Mouse (Mus musculus) liver, adult (tissue): ENCODE results near the gene Rapgefl1.

ENCODE experiments used
- GATA4 ChIP-seq: IDR thresholded peaks from 2 replicates; pipeline ENCODE4 v1.6.1; 2014; ENCODE audit warnings: mild to moderate bottlenecking, low read length; ENCODE audit not compliant: insufficient replicate concordance

Rapgefl1 gene

DNA sequence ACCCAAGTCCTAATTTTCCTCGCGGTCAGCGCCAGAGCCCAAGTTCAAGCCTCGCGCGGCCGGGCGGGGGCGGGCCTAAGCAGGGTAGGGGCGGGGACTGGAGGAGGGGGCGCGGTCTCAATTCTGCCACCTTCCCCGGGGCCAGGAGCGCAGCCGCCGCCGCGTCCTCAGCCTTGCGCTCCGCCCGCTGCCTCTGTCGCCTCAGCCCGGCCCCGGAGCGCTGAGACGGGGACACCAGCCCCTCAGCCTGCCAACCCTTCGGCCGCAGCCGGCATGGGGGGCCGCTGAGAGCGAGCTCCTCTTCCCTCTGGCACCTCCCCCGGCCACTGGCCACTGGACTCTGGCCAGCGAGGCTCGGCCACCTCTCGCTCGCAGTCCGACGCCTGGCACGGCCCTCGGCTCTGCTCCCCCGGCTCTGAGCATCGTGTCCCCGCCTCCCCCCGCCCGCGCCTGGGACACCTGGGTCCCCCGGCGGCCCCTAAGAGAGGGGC is at the start of gene Rapgefl1:
Gene Rapgefl1 (plus strand): TSS at position 135 of the 491 bp plus-strand sequence.
- no peak for TF ChIP-seq GATA4

DNA sequence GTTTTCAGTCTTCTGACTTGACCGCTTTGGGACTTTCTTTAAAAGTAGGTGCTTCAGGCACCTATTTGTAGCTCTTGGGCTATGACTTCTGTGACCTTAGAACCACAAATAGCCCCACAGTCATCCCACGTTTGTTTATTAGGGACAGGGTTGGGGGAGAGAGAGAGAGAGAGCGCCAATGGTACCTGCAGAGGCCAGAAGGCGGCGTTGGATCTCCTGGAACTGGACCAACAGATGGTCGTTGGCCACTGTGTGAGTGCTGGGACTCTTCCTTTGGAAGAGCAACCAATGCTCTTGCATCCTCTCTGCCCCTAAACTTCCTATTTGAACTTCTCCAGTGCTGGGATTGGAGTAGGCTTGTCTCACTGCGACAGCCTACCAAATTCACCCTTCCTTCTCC is 49.4 kb upstream of the Rapgefl1 start:
- TF ChIP-seq GATA4: no peak

DNA sequence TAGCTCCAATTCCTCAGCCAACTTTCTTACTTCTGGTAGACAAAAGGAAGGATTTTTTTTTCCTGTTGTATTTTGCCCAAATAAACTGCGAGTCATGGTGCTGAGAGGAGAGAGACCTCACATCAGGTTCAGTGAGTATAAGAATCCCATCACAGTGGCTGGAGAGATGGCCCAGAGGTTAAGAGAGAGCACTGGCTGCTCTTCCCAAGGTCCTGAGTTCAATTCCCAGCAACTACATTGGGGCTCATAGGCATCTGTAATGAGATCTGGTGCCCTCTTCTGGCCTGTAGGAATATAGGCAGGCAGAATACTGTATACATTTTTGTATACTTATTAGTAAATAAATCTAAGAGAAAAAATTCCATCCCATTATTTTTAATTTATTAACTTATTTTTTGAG is 48.9 kb upstream of the Rapgefl1 start:
- no peak for TF ChIP-seq GATA4

DNA sequence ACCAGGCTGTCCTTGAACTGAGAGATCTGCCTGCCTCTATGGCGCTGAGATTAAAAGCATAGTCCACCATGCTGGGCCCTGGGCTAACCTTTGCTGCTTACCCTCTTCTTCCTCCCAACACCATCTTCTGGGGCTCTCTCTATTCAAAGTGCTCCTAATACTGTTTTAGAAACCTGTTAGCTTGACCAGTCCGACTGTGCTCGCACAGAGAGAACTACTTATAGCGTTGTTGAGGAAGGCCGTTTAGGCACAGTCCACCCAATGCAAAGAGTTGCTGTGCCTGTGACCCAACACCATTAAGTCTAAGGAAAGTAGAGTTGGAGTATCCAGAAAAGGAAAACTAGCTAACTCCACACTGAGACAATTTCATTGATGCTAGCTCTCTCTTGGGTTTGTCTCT is 48.4 kb upstream of the Rapgefl1 start:
- no peak for TF ChIP-seq GATA4

DNA sequence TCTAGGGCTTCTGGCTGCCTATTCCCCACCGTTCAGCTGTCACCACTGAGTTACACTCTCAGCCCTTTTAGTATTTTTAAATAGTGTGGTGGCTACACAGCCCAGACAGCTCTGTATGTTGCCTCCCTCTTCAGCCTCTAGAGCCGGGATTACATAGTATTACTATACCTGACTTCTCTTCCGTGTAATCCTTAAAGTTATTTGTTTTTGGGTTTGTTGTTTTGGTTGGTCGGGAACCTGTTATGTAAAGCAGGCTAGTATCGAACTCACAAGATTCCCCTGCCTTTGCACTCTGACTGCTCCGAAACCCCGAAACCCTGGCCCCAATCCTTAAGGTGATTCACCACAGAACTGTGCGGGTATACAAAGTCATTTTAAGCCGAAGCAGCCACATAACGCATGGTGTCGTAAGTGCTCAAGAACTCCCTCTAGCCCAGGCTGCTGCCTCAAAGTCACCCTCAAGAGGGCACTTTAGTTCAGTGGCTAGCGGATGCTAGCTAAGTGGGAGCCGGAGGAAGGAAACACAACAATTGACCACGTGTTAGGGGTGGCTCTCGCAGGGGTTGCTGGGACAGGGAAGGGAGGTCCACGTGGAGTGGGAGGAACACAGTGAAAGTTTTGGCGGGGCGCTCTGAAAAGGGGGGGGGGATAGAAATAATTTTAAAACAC is 47.9 kb upstream of the Rapgefl1 start:
- no peak for TF ChIP-seq GATA4

DNA sequence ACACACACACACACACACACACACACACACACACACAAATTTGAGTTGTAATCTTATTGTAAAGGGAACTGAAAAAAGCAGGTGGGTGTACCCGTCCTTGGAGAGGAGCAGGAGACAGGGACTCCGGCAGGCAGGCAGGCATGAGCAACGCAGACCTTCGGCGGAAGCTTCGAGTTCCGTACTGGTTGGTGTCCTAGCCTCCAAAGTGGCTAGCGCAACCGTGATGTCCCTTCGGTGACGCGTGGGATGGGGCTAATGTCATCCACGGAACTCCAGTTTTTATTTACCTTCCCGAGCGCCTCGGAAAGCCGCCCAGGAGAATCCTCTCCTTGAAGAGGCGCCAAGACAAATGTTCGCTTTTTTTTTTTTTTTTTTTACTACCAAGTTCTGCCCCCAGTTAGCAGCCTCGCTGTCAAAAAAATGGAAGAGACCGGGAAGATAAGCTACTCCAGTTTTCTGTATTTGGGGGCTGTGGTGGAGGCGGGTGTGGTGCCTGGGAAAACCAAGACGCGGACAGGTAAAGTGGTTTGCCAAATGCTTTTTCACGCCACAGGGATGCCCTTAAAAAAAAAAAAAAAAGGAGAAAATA is 47.3 kb upstream of the Rapgefl1 start:
- no peak for TF ChIP-seq GATA4

DNA sequence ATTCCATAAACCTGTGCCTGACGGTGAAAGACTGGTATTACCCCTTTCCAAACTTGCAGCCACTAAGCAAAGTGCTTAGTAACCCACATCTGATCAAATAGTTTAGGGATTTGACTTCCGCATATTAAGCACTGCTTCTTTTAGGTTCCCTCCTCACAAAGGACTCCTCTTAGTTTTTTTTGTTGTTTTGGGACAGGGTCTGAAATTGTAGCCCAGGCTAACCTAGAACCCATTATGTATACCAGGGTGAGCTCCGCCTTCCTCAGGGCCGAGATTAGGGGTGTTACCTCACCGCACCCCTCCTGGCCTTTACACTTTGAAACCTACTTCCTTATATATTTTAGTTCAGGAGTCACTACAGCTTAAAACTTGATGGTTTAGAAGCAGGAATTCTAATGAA is 46.8 kb upstream of the Rapgefl1 start:
- no peak for TF ChIP-seq GATA4

DNA sequence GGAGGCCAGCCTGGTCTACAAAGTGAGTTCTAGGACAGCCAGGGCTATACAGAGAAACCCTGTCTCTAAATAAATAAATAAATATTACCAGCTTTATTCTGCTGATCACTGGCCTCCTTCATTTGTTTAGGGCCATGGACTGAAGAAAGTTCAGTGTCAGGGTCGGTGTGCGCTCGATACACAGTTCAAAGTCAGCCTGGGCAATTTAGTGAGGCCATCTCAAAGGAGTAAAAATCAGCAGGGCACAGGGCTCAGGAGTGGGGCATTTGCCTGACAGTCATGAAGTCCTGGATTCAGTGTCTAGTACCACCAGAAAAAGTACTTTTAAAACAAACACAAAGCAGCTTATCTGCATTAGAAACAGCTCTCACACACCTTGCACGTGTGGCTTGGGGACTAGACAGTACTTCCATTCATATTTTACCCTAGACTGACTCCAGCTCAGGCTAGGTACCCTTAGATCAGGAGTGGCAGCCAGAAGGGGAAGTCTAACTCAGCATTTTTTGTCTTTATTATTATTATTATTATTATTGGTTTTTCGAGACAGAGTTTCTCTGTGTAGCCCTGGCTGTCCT is 45.9 kb upstream of the Rapgefl1 start:
- TF ChIP-seq GATA4: no peak

DNA sequence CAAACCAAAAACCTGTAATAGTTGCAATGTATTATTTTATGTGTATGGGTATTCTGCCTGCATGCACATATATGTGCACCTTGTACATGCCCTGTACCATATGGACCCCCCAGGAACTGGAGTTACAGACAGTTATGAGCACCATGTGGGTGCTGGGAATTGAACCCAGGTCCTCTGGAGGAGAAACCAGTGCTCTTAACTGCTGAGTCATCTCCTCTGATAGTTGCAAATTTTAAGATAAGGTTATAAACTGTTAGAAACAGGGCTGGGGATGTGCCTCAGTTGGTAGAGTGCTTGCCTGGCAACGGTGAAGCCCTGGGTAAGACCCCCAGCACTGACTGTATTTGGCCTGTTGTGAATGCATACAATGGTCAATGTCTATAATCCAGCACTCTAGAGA is 45.1 kb upstream of the Rapgefl1 start:
- TF ChIP-seq GATA4: no peak

DNA sequence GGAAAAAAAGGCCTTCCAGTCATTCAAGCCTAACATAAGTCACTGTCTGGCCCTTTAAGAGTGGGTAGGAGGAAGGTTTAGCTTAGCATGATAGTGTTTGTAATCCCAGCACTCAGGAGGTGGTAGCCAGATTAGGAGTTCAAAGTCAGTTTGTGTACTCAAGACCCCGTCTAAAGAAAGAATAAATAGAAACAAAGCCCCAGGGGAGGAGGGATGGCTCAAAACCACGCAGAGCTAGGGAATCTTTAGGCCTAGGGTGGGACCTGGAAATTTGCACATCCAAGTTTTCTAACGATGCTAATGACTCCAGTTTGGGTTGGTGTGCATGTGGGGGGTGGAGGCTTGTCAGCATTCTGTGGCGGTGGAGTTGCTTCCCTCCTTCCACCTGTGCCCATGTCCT is 44.5 kb upstream of the Rapgefl1 start:
- TF ChIP-seq GATA4: no peak

DNA sequence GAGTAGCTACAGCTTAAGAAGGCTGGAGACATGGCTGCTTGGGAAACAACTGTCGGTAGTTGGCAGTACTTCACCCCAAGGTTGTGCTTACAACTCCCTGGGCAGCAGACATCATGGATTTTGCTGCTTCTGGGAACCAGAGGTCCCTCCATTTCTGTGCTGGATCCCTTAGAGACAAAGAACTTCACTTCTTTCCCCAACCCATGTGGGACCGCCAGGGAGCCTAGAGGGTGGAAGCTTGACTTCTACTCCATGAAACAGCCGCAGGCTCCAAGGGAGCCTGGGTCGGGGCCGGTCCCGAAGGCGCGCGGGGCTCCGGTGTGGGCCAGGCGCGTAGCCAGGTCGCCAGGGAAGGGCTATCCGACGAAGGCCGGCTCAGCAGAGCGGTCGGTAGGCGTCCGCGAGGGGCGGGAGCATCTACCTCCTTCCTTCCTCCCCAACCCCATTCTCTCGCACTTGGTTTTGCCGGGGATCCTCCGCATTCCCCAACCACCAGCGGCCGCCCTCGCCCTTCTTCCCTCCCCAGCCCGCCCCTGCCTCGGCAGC is 42.0 kb upstream of the Rapgefl1 start:
- TF ChIP-seq GATA4: no peak

DNA sequence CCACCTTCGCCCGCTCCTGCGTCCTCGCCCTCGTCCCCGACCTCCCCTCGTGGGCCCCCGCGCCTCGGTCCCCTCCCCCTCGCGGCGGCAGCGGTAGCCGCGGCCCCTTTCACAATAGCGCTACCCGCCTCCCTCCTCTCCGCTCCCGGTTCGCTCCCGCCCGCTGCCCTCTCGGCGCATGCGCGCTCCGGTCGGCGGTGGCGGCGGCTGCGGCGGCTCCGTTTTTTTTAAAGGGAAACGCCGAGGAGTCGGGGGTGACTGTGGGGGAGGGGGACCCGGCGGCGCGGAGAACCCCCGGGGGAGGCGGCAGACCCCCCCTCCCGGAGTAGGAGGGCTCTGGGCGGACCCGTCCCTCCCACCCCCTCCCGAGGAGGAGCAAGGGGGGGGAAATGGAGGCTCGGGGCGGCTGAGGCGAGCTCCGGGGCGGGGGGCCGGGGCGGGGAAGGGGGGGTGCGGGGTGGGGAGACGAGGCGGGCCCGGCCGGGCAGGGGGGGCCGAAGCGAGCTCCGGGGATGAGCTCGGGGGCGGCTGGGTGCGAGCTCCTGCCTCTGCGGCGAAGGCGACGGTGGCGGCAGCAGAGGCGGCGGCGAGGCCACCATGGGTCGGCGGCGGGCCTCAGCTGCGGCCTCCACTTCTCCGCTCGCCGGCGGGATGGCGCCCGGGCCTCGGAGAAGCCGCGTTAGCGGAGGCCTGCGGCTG is 41.4 kb upstream of the Rapgefl1 start, which contains the start of gene Msl1:
Gene Msl1 (plus strand): TSS at position 502 of the 699 bp plus-strand sequence.
- no peak for TF ChIP-seq GATA4

DNA sequence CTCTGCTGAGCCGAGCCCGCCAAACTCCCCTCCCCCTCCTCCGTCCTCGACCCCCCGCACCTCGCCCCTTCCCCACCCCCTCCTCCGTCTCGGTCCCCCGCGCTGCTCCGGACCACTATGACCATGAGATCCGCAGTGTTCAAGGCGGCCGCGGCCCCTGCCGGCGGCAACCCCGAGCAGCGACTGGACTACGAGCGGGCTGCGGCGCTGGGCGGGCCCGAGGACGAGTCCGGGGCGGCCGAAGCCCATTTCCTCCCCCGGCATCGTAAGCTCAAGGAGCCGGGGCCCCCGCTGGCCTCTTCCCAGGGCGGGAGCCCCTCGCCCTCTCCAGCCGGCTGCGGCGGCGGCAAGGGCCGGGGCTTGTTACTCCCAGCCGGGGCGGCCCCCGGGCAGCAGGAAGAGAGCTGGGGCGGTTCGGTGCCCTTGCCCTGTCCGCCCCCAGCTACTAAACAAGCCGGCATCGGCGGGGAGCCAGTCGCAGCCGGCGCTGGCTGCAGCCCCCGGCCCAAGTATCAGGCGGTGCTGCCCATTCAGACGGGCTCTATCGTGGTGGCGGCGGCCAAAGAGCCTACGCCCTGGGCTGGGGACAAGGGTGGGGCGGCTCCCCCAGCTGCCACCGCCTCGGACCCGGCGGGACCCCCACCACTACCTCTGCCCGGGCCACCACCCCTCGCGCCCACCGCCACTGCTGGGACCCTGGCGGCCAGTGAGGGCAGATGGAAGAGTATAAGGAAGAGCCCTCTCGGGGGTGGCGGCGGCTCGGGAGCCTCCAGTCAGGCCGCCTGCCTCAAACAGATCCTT is 40.7 kb upstream of the Rapgefl1 start:
- TF ChIP-seq GATA4: no peak

DNA sequence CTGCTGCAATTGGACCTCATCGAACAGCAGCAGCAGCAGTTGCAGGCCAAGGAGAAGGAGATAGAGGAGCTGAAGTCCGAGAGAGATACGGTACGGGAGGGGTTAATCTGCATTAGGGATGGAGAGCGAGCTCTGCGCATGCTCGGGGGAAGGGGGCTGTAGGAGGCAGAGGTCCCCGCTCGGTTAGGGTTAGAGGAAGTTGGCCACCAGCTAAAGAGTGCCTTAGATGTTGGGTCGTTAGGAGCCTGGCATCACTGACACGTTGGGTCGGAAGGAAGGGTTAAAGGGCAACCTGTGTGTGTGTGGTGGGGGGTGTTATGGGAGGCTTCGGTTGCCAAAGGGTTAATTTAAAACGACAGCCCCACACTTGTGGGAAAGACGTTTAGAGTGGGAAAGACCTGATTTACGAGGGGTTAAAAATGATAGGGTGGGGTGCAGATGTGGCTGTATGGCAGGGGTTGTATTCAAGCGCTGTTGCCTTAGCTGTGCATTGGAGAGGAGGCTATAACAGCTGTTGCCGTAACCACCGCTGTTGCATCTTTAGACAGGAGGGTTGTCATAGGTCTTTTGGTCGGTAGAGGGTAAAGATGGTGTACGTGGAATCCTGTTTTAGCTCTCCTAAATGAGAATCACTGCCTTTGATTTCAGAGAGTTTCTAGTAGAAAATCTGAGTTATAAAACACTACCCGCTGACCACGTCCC is 39.9 kb upstream of the Rapgefl1 start:
- TF ChIP-seq GATA4: no peak
